Mouse (Mus musculus): Measurements from ENCODE around the gene Ptdss2. TPM values are rescaled to one million over a fixed set of nuclear protein-coding genes. Genes with fewer than 3 reads are reported as not detected.

The Ptdss2 gene
- polyA plus RNA-seq (2014; fragmentation: Nextera tagmentation; extraction: Ambion mirVana), result 68.6 and 70.7 TPM in 2 replicates

DNA sequence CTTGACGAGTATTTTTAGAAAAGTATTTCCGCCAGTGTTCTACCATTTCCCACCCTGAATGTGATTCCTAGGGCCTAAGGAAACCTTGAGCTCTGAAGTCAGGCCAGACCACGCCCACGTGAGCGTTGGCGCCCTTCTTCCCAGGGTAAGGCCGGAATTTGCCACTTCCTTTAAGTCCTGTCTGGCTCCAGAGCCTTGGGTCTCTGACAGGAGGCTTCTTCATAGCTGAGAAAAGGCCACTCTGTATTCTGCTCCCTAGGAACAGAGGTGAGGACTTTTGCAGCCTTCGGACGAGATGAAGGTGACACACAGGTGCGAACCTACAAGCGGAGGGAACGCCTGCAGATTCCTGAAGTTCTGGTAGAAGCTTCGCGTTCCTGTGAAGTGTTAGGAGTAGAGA lies at the start of gene Ptdss2:
TSS of gene Ptdss2 (plus strand) at position 138 of the 400 bp plus-strand sequence.
- Histone ChIP-seq H3K4me3 (ENCODE audit: low read depth, low read length) (peak within 1 kb of the TSS; percentile 54), H3K9ac (ENCODE audit: low read length) (peak within 1 kb of the TSS; percentile 77), H3K27me3 (ENCODE audit: control insufficient read depth, insufficient read depth, low read length) (no peaks in the 10 kb centered on the region), H3K27ac (ENCODE audit: low read depth, low read length) (peak within 1 kb of the TSS; percentile 78), H3K4me2 (peak within 1 kb of the TSS; percentile 68), H3K4me1 (ENCODE audit: control insufficient read depth, insufficient read depth, low read length) (no peaks in the 10 kb centered on the region), H3K9me3 (ENCODE audit: control insufficient read depth, low read length) (no peaks in the 10 kb centered on the region), H3K36me3 (ENCODE audit: control insufficient read depth, insufficient read depth, low read length) (no peaks in the 10 kb centered on the region)
- DNase-seq (ENCODE audit: low spot score, missing footprints), result no peak
- no peak for ATAC-seq (ENCODE audit: low FRiP score)
- 58% methylated on average over 14 of the region's 14 CpGs for WGBS

DNA sequence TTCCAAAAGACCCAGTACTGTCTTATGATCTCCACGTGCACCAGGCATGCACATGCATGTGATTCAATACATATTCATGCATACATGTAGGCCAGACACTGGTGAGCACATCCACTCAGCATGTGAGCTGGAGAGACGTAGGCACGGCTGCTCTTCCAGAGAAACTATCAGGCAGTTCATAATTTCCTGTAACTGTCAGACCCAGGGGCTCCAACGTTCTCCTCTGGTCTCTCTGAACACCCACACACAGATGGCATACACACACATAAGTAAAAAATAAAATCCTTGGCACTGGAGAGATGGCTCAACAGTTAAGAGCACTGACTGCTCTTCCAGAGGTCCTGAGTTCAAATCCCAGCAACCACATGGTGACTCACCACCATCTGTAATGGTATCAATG lies 48.4 kb upstream of the Ptdss2 start:
- no peak overlapping the region for H3K27ac ChIP-seq (ENCODE audit: low read depth, low read length)
- 83% methylated on average over 4 of the region's 4 CpGs for WGBS
- no peak for ATAC-seq (ENCODE audit: low FRiP score)
- H3K9ac ChIP-seq (ENCODE audit: low read length), result no peak overlapping the region
- peaks cover 17% of the 10 kb centered on the region for H3K27me3 ChIP-seq (ENCODE audit: control insufficient read depth, insufficient read depth, low read length)
- H3K4me2 ChIP-seq, result no peak overlapping the region
- DNase-seq (ENCODE audit: low spot score, missing footprints), result no peak
- no peak overlapping the region for H3K4me3 ChIP-seq (ENCODE audit: low read depth, low read length)
- H3K4me1 ChIP-seq (ENCODE audit: control insufficient read depth, insufficient read depth, low read length), result peaks cover 7% of the 10 kb centered on the region
- H3K36me3 ChIP-seq (ENCODE audit: control insufficient read depth, insufficient read depth, low read length), result no peaks in the 10 kb centered on the region
- no peaks in the 10 kb centered on the region for H3K9me3 ChIP-seq (ENCODE audit: control insufficient read depth, low read length)

GRCm38 (mm10) chr7:141077841-141078240 lies 44.3 kb upstream of the Ptdss2 start, which contains the start of gene Pkp3:
Gene Pkp3 (plus strand): TSS chr7:141078218.
- Histone ChIP-seq H3K36me3 (ENCODE audit: control insufficient read depth, insufficient read depth, low read length) (no peaks in the 10 kb centered on the region), H3K9ac (ENCODE audit: low read length) (no peak within 1 kb of the TSS), H3K27me3 (ENCODE audit: control insufficient read depth, insufficient read depth, low read length) (no peaks in the 10 kb centered on the region; the same call in 1 of the 2 replicates), H3K27ac (ENCODE audit: low read depth, low read length) (no peak within 1 kb of the TSS), H3K4me3 (ENCODE audit: low read depth, low read length) (no peak within 1 kb of the TSS), H3K4me1 (ENCODE audit: control insufficient read depth, insufficient read depth, low read length) (no peaks in the 10 kb centered on the region), H3K4me2 (no peak within 1 kb of the TSS), H3K9me3 (ENCODE audit: control insufficient read depth, low read length) (no peaks in the 10 kb centered on the region)
- 91% methylated on average over 15 of the region's 15 CpGs for WGBS
- DNase-seq (ENCODE audit: low spot score, missing footprints), result no peak
- ATAC-seq (ENCODE audit: low FRiP score), result no peak

DNA sequence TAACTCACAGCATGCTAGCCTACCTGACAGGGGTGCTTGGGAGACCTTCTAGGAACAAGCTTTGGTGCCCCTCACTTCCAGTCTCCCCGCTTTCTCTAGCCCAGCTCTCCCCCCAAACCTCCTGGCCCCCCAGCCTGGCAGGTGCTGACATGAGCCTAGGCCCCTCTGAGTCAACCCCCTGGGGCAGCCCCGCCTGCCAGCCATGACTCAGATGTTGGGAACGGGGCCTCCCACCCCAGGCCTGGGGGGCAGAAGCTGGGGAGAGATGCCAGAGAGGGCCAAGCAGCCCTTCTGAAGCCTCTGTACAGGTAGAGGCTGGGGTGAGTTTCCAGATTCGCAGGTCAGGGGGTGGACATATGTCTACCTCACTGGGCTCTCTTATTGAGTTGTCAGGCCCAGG lies 43.3 kb upstream of the Ptdss2 start:
- no peaks in the 10 kb centered on the region for H3K9me3 ChIP-seq (ENCODE audit: control insufficient read depth, low read length)
- no peak for DNase-seq (ENCODE audit: low spot score, missing footprints)
- no peak overlapping the region for H3K9ac ChIP-seq (ENCODE audit: low read length)
- no peak overlapping the region for H3K27ac ChIP-seq (ENCODE audit: low read depth, low read length)
- no peak overlapping the region for H3K4me3 ChIP-seq (ENCODE audit: low read depth, low read length)
- no peak for ATAC-seq (ENCODE audit: low FRiP score)
- H3K36me3 ChIP-seq (ENCODE audit: control insufficient read depth, insufficient read depth, low read length), result no peaks in the 10 kb centered on the region
- no peaks in the 10 kb centered on the region for H3K4me1 ChIP-seq (ENCODE audit: control insufficient read depth, insufficient read depth, low read length)
- H3K4me2 ChIP-seq, result no peak overlapping the region
- H3K27me3 ChIP-seq (ENCODE audit: control insufficient read depth, insufficient read depth, low read length), result no peaks in the 10 kb centered on the region; the same call in 1 of the 2 replicates
- 79% methylated on average over 4 of the region's 4 CpGs for WGBS

- Histone ChIP-seq H3K27ac (ENCODE audit: low read depth, low read length) (no peak overlapping the region), H3K27me3 (ENCODE audit: control insufficient read depth, insufficient read depth, low read length) (no peaks in the 10 kb centered on the region; the same call in 1 of the 2 replicates), H3K4me1 (ENCODE audit: control insufficient read depth, insufficient read depth, low read length) (no peaks in the 10 kb centered on the region), H3K4me2 (no peak overlapping the region), H3K4me3 (ENCODE audit: low read depth, low read length) (no peak overlapping the region), H3K36me3 (ENCODE audit: control insufficient read depth, insufficient read depth, low read length) (no peaks in the 10 kb centered on the region), H3K9ac (ENCODE audit: low read length) (no peak overlapping the region), H3K9me3 (ENCODE audit: control insufficient read depth, low read length) (no peaks in the 10 kb centered on the region)
- WGBS, result 24% methylated on average over 34 of the region's 34 CpGs
- no peak for ATAC-seq (ENCODE audit: low FRiP score)
- DNase-seq (ENCODE audit: low spot score, missing footprints), result no peak
These were observed 42.4 kb upstream of the Ptdss2 start for GRCm38 (mm10) chr7:141079481-141080449.

DNA sequence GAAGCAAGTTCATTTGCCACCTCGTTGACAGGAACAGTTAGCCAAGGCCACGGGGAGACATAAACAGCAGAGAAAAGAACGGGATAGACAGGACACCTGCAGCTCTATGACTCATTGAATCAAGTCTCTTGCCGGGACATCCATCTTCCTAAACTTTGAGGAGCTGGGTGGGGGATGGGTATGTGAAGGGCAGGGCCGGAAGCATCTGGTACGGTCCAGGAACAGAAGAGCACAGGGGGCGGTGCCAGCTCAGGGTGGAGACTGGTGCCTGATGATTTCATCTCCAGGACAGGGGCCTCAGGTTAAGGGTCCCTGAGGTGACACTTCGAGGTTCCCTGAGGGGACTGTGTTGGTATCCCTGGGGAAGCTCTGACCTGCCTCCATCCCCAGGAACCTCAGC lies 34.3 kb upstream of the Ptdss2 start:
- Histone ChIP-seq H3K27ac (ENCODE audit: low read depth, low read length) (no peak overlapping the region), H3K27me3 (ENCODE audit: control insufficient read depth, insufficient read depth, low read length) (peaks cover 29% of the 10 kb centered on the region), H3K4me1 (ENCODE audit: control insufficient read depth, insufficient read depth, low read length) (no peaks in the 10 kb centered on the region; the same call in 1 of the 2 replicates), H3K4me2 (no peak overlapping the region), H3K9ac (ENCODE audit: low read length) (no peak overlapping the region), H3K4me3 (ENCODE audit: low read depth, low read length) (no peak overlapping the region), H3K9me3 (ENCODE audit: control insufficient read depth, low read length) (no peaks in the 10 kb centered on the region), H3K36me3 (ENCODE audit: control insufficient read depth, insufficient read depth, low read length) (no peaks in the 10 kb centered on the region)
- ATAC-seq (ENCODE audit: low FRiP score), result no peak
- 42% methylated on average over 8 of the region's 8 CpGs for WGBS
- no peak for DNase-seq (ENCODE audit: low spot score, missing footprints)

DNA sequence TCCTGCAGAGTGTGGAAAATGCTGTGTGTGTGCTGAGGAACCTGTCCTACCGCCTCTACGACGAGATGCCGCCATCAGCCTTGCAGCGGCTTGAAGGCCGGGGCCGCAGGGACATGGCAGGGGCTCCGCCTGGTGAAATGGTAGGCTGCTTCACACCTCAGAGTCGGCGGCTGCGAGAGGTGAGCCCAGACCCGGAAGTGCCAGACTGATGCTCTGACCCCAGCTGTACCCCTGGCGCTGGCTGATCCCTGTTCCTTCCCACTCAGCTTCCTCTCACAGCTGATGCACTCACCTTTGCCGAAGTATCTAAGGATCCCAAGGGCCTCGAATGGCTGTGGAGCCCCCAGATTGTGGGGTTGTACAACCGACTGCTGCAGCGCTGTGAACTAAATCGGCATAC lies 33.7 kb upstream of the Ptdss2 start:
- Histone ChIP-seq H3K4me2 (peak overlapping the region; percentile 23; the same call in 1 of the 2 replicates), H3K27ac (ENCODE audit: low read depth, low read length) (no peak overlapping the region), H3K9ac (ENCODE audit: low read length) (no peak overlapping the region), H3K9me3 (ENCODE audit: control insufficient read depth, low read length) (no peaks in the 10 kb centered on the region), H3K4me1 (ENCODE audit: control insufficient read depth, insufficient read depth, low read length) (no peaks in the 10 kb centered on the region; the same call in 1 of the 2 replicates), H3K27me3 (ENCODE audit: control insufficient read depth, insufficient read depth, low read length) (peaks cover 29% of the 10 kb centered on the region), H3K4me3 (ENCODE audit: low read depth, low read length) (no peak overlapping the region; the same call in 1 of the 2 replicates), H3K36me3 (ENCODE audit: control insufficient read depth, insufficient read depth, low read length) (no peaks in the 10 kb centered on the region)
- WGBS, result 22% methylated on average over 18 of the region's 18 CpGs
- ATAC-seq (ENCODE audit: low FRiP score) (no peak), DNase-seq (ENCODE audit: low spot score, missing footprints) (peak; percentile 85)

- WGBS, result 60% methylated on average over 8 of the region's 8 CpGs
- Histone ChIP-seq H3K27me3 (ENCODE audit: control insufficient read depth, insufficient read depth, low read length) (peaks cover 29% of the 10 kb centered on the region), H3K4me1 (ENCODE audit: control insufficient read depth, insufficient read depth, low read length) (no peaks in the 10 kb centered on the region; the same call in 1 of the 2 replicates), H3K9me3 (ENCODE audit: control insufficient read depth, low read length) (no peaks in the 10 kb centered on the region), H3K36me3 (ENCODE audit: control insufficient read depth, insufficient read depth, low read length) (no peaks in the 10 kb centered on the region), H3K9ac (ENCODE audit: low read length) (no peak overlapping the region), H3K4me2 (no peak overlapping the region), H3K4me3 (ENCODE audit: low read depth, low read length) (no peak overlapping the region), H3K27ac (ENCODE audit: low read depth, low read length) (no peak overlapping the region)
- DNase-seq (ENCODE audit: low spot score, missing footprints), result no peak
- ATAC-seq (ENCODE audit: low FRiP score), result no peak
These were observed 32.0 kb upstream of the Ptdss2 start for GRCm38 (mm10) chr7:141090228-141090627.

All from midbrain, embryonic 11.5 days (tissue).